Mouse (Mus musculus) MEL (cell line): Measurements from ENCODE around the gene Actrt2. TPM values are rescaled to one million over a fixed set of nuclear protein-coding genes. Genes with fewer than 3 reads are reported as not detected.

ENCODE experiments used
- DNase-seq: peaks from one replicate; pipeline ENCODE4 v3.0.0; 2011; ENCODE audit warnings: low read depth, low spot score
- H3K27ac ChIP-seq: 2 replicates; pipeline ENCODE4 v1.5.1; 2012; ENCODE audit warnings: low read depth, mild to moderate bottlenecking, control low read depth, low read length, moderate library complexity; ENCODE audit not compliant: control insufficient read depth
- H3K27me3 ChIP-seq, 2 experiments: fragments of 150-350 bp in 1 of 2; sonication (generic) in 1 of 2; 2 replicates each; pipeline ENCODE4 v1.6.1; 2012; ENCODE audit warnings: low read length in 2 of 2, mild to moderate bottlenecking in 2 of 2, improper control_type of control experiment in 1 of 2, moderate library complexity in 1 of 2; ENCODE audit not compliant: insufficient read depth in 2 of 2, control insufficient read depth in 1 of 2
- H3K36me3 ChIP-seq, 2 experiments: 2 replicates each; pipeline ENCODE4 v1.6.1; 2012 to 2014; ENCODE audit warnings: low read length in 2 of 2, improper control_type of control experiment in 1 of 2, inconsistent platforms in 1 of 2, mild to moderate bottlenecking in 1 of 2; ENCODE audit not compliant: insufficient read depth in 2 of 2, control insufficient read depth in 1 of 2
- H3K4me1 ChIP-seq, 2 experiments: fragments of 150-350 bp in 1 of 2; sonication (generic) in 1 of 2; 2 replicates each; pipeline ENCODE4 v1.6.1; 2012; ENCODE audit warnings: low read length in 2 of 2, improper control_type of control experiment in 1 of 2, mild to moderate bottlenecking in 1 of 2; ENCODE audit not compliant: insufficient read depth in 2 of 2, control insufficient read depth in 1 of 2
- H3K4me3 ChIP-seq, 2 experiments: fragments of 150-350 bp in 1 of 2; sonication (generic) in 1 of 2; 2 replicates each; pipeline ENCODE4 v1.5.1; 2012; ENCODE audit warnings: low read depth in 2 of 2, low read length in 2 of 2, mild to moderate bottlenecking in 2 of 2, moderate library complexity in 2 of 2, control low read depth in 1 of 2, improper control_type of control experiment in 1 of 2; ENCODE audit not compliant: control insufficient read depth in 1 of 2, insufficient read depth in 1 of 2
- H3K79me2 ChIP-seq: 2 replicates; pipeline ENCODE4 v1.6.1; 2012; ENCODE audit warnings: mild to moderate bottlenecking, low read length, moderate library complexity; ENCODE audit not compliant: control insufficient read depth, poor library complexity, insufficient read depth
- H3K9ac ChIP-seq: 2 replicates; pipeline ENCODE4 v1.6.1; 2012; ENCODE audit warnings: low read depth, mild to moderate bottlenecking, control low read depth, low read length, moderate library complexity; ENCODE audit not compliant: control insufficient read depth, poor library complexity, severe bottlenecking
- H3K9me3 ChIP-seq: fragments of 150-350 bp; sonication (generic); replicated peaks from 2 replicates; pipeline ENCODE4 v1.6.1; 2012; ENCODE audit warnings: mild to moderate bottlenecking, low read length, improper control_type of control experiment, moderate library complexity; ENCODE audit not compliant: insufficient read depth
- CHD1 ChIP-seq: IDR thresholded peaks from 2 replicates; pipeline ENCODE4 v1.6.1; 2012; ENCODE audit warnings: low read depth, mild to moderate bottlenecking, inconsistent platforms, low read length, improper control_type of control experiment
- CHD2 ChIP-seq: IDR thresholded peaks from 2 replicates; pipeline ENCODE4 v1.6.1; 2011; ENCODE audit warnings: low read length, improper control_type of control experiment
- CTCF ChIP-seq, 3 experiments: IDR thresholded peaks in 2 of 3; conservative IDR thresholded peaks in 1 of 3; 2 replicates each; pipeline ENCODE4 v1.5.1; 2011 to 2012; ENCODE audit warnings: low read length in 3 of 3, low read depth in 2 of 3, mild to moderate bottlenecking in 2 of 3, improper control_type of control experiment in 1 of 3, inconsistent platforms in 1 of 3, mixed read lengths in 1 of 3, moderate library complexity in 1 of 3; ENCODE audit not compliant: control insufficient read depth in 1 of 3, insufficient read depth in 1 of 3, poor library complexity in 1 of 3, severe bottlenecking in 1 of 3
- EP300 ChIP-seq, 2 experiments: IDR thresholded peaks; 2 replicates each; pipeline ENCODE4 v1.6.1; 2011; ENCODE audit warnings: improper control_type of control experiment in 2 of 2, low read length in 2 of 2, low read depth in 1 of 2, mild to moderate bottlenecking in 1 of 2
- ETS1 ChIP-seq: IDR thresholded peaks from 2 replicates; pipeline ENCODE4 v1.6.1; 2012; ENCODE audit warnings: low read depth, mild to moderate bottlenecking, inconsistent platforms, low read length, improper control_type of control experiment, moderate library complexity
- GATA1 ChIP-seq: IDR thresholded peaks from 2 replicates; pipeline ENCODE4 v1.6.1; 2011; ENCODE audit warnings: low read depth, low read length, improper control_type of control experiment
- KAT2A ChIP-seq: conservative IDR thresholded peaks from 2 replicates; pipeline ENCODE4 v1.6.1; 2012; ENCODE audit warnings: low read depth, low read length, improper control_type of control experiment, inconsistent platforms
- MAZ ChIP-seq: IDR thresholded peaks from 2 replicates; pipeline ENCODE4 v1.6.1; 2012; ENCODE audit warnings: low read depth, mild to moderate bottlenecking, inconsistent platforms, low read length, improper control_type of control experiment
- MEF2A ChIP-seq: IDR thresholded peaks from 2 replicates; pipeline ENCODE4 v1.6.1; 2014; ENCODE audit warnings: low read depth, mild to moderate bottlenecking, inconsistent platforms, low read length, improper control_type of control experiment; ENCODE audit not compliant: poor library complexity, insufficient replicate concordance, severe bottlenecking; ENCODE audit errors: extremely low read depth
- MXI1 ChIP-seq: IDR thresholded peaks from 2 replicates; pipeline ENCODE4 v1.6.1; 2011; ENCODE audit warnings: mild to moderate bottlenecking, low read depth, low read length, improper control_type of control experiment
- NRF1 ChIP-seq: IDR thresholded peaks from 2 replicates; pipeline ENCODE4 v1.6.1; 2014; ENCODE audit warnings: low read depth, mild to moderate bottlenecking, inconsistent platforms, low read length, improper control_type of control experiment, moderate library complexity; ENCODE audit not compliant: poor library complexity, insufficient read depth, severe bottlenecking
- POLR2A ChIP-seq, 2 experiments: IDR thresholded peaks; 2 replicates each; pipeline ENCODE4 v1.6.1; 2011 to 2012; ENCODE audit warnings: low read length in 2 of 2, mild to moderate bottlenecking in 2 of 2, control low read depth in 1 of 2, improper control_type of control experiment in 1 of 2, low read depth in 1 of 2, moderate library complexity in 1 of 2; ENCODE audit not compliant: control insufficient read depth in 1 of 2, insufficient read depth in 1 of 2, poor library complexity in 1 of 2
- POLR2AphosphoS2 ChIP-seq: IDR thresholded peaks from 2 replicates; pipeline ENCODE4 v1.6.1; 2011; ENCODE audit warnings: low read length, improper control_type of control experiment
- POLR2AphosphoS5 ChIP-seq: IDR thresholded peaks from 2 replicates; pipeline ENCODE4 v1.6.1; 2012; ENCODE audit warnings: low read depth, borderline replicate concordance, mild to moderate bottlenecking, inconsistent platforms, low read length, moderate library complexity, mixed read lengths
- RAD21 ChIP-seq: IDR thresholded peaks from 2 replicates; pipeline ENCODE4 v1.6.1; 2011; ENCODE audit warnings: mild to moderate bottlenecking, low read depth, low read length, improper control_type of control experiment
- SIN3A ChIP-seq: IDR thresholded peaks from 2 replicates; pipeline ENCODE4 v1.6.1; 2012; ENCODE audit warnings: low read length, improper control_type of control experiment, inconsistent platforms
- ZKSCAN1 ChIP-seq: IDR thresholded peaks from 2 replicates; pipeline ENCODE4 v1.6.1; 2012; ENCODE audit warnings: low read depth, mild to moderate bottlenecking, inconsistent platforms, low read length, improper control_type of control experiment, moderate library complexity
- ZNF384 ChIP-seq: IDR thresholded peaks from 2 replicates; pipeline ENCODE4 v1.6.1; 2012; ENCODE audit warnings: low read depth, mild to moderate bottlenecking, inconsistent platforms, low read length, improper control_type of control experiment
- polyA plus RNA-seq, 2 experiments: library from polyadenylated mRNA; stranded (reverse) in 1 of 2; unstranded in 1 of 2; fragments of >175 nt in 1 of 2; fragments of >200 nt in 1 of 2; gene quantifications; 2 replicates each; pipeline versions ENCODE4 v1.2.1 to v1.2.4; 2012; ENCODE audit warnings: low replicate concordance in 2 of 2, low read depth in 1 of 2; ENCODE audit not compliant: insufficient read length in 2 of 2, insufficient read depth in 1 of 2, missing spikeins in 1 of 2
- total RNA-seq: library from RNA; depleted of rRNA; stranded (reverse); fragments of 300-350 nt; gene quantifications from 2 replicates; pipeline ENCODE4 v1.2.3, GENCODE M21; 2012

The Actrt2 gene
- total and polyA plus RNA-seq, 3 experiments, result not detected

- no peak for DNase-seq
- Histone ChIP-seq H3K9ac (no peak overlapping the region), H3K36me3 (no peaks in the 10 kb centered on the region), H3K4me3 (no peak overlapping the region), H3K4me1 (no peaks in the 10 kb centered on the region), H3K79me2 (no peaks in the 10 kb centered on the region), H3K27me3 (no peaks in the 10 kb centered on the region), H3K9me3 (no peaks in the 10 kb centered on the region), H3K27ac (no peak overlapping the region)
- no peak for TF ChIP-seq POLR2A (IDR thresholded peaks at IDR 0.05; ENCODE audit: control insufficient read depth in 1 of 2, insufficient read depth in 1 of 2, low read depth in 1 of 2, low read length in 2 of 2, poor library complexity in 1 of 2)
- TF ChIP-seq RAD21, result no peak
- no peak for TF ChIP-seq ETS1
- no peak for TF ChIP-seq CHD1
- no peak for TF ChIP-seq EP300 (IDR thresholded peaks at IDR 0.05; ENCODE audit: low read depth in 1 of 2, low read length in 2 of 2)
Measured at GRCm38 (mm10) chr4:154639126-154639525, 28.5 kb downstream of the Actrt2 start.

- no peak for TF ChIP-seq ZKSCAN1
- no peak for TF ChIP-seq MXI1
- TF ChIP-seq NRF1, result no peak
- TF ChIP-seq CHD2, result no peak
- no peak for TF ChIP-seq ZNF384
- TF ChIP-seq MAZ, result no peak
- TF ChIP-seq CHD1, result no peak
- no peak for TF ChIP-seq POLR2AphosphoS5
- no peak for TF ChIP-seq KAT2A
- TF ChIP-seq GATA1, result no peak
- no peak for TF ChIP-seq CTCF (IDR thresholded peaks at IDR 0.05 in 2 of 3, conservative IDR thresholded peaks at IDR 0.05 in 1 of 3; ENCODE audit: control insufficient read depth in 1 of 3, insufficient read depth in 1 of 3, low read depth in 2 of 3, low read length in 3 of 3, poor library complexity in 1 of 3, severe bottlenecking in 1 of 3)
- no peak for TF ChIP-seq SIN3A
- TF ChIP-seq MEF2A, result no peak
- TF ChIP-seq POLR2AphosphoS2, result no peak
- no peak for TF ChIP-seq RAD21
- no peak for TF ChIP-seq EP300 (IDR thresholded peaks at IDR 0.05; ENCODE audit: low read depth in 1 of 2, low read length in 2 of 2)
- no peak for DNase-seq
- Histone ChIP-seq H3K27ac (no peak overlapping the region), H3K79me2 (no peaks in the 10 kb centered on the region), H3K4me1 (no peaks in the 10 kb centered on the region), H3K36me3 (no peaks in the 10 kb centered on the region), H3K27me3 (no peaks in the 10 kb centered on the region), H3K9ac (no peak overlapping the region), H3K4me3 (no peak overlapping the region), H3K9me3 (no peaks in the 10 kb centered on the region)
Measured at GRCm38 (mm10) chr4:154638320-154638886, 29.3 kb downstream of the Actrt2 start.
